Mouse (Mus musculus) embryo, embryonic 11 days (tissue): ENCODE measurements around the gene Reep6.

Experiments used
- DNase-seq: peaks from one replicate; pipeline ENCODE4 v3.0.0-alpha.2; 2015

Reep6 gene

GRCm38 (mm10) chr10:80356737-80357136 lies 27.0 kb downstream of the Reep6 start:
- no peak for DNase-seq

- no peak for DNase-seq
Measured at GRCm38 (mm10) chr10:80357336-80357735, 27.6 kb downstream of the Reep6 start.

GRCm38 (mm10) chr10:80357994-80358639 lies 28.4 kb downstream of the Reep6 start:
- DNase-seq = peak; percentile 37

- DNase-seq = no peak
Measured at GRCm38 (mm10) chr10:80363734-80364133, 34.0 kb downstream of the Reep6 start.

GRCm38 (mm10) chr10:80365736-80366135 lies 36.0 kb downstream of the Reep6 start:
- no peak for DNase-seq

GRCm38 (mm10) chr10:80367954-80368353 lies 38.2 kb downstream of the Reep6 start:
- no peak for DNase-seq

- no peak for DNase-seq
Measured at GRCm38 (mm10) chr10:80368392-80368791, 38.6 kb downstream of the Reep6 start.

- DNase-seq = no peak
Measured at GRCm38 (mm10) chr10:80369995-80370747, 40.4 kb downstream of the Reep6 start.

GRCm38 (mm10) chr10:80371411-80371966 lies 41.7 kb downstream of the Reep6 start:
- DNase-seq = peak; percentile 88

- no peak for DNase-seq
Measured at GRCm38 (mm10) chr10:80371983-80372382, 42.2 kb downstream of the Reep6 start.

- no peak for DNase-seq
Measured at GRCm38 (mm10) chr10:80372706-80373105, 43.0 kb downstream of the Reep6 start.

- peak; percentile 72 for DNase-seq
Measured at GRCm38 (mm10) chr10:80374063-80374462, 44.3 kb downstream of the Reep6 start.

GRCm38 (mm10) chr10:80376160-80376559 lies 46.4 kb downstream of the Reep6 start:
- DNase-seq = peak; percentile 94

GRCm38 (mm10) chr10:80377716-80378115 lies 48.0 kb downstream of the Reep6 start:
- DNase-seq = no peak

GRCm38 (mm10) chr10:80382641-80383365 lies 53.0 kb downstream of the Reep6 start:
- DNase-seq = no peak

- no peak for DNase-seq
Measured at GRCm38 (mm10) chr10:80383431-80383830, 53.7 kb downstream of the Reep6 start.

- no peak for DNase-seq
Measured at GRCm38 (mm10) chr10:80384115-80384639, 54.4 kb downstream of the Reep6 start.

GRCm38 (mm10) chr10:80384709-80385108 lies 55.0 kb downstream of the Reep6 start:
- no peak for DNase-seq

GRCm38 (mm10) chr10:80385310-80385709 lies 55.6 kb downstream of the Reep6 start:
- DNase-seq = peak; percentile 28
